Mouse (Mus musculus): ENCODE measurements around the gene AL732309.1. TPM values are rescaled to one million over a fixed set of nuclear protein-coding genes. Genes with fewer than 3 reads are reported as not detected.

AL732309.1 gene
- total and polyA plus RNA-seq, 3 experiments = 4.8 to 11.5 TPM; not detected in 1

GRCm38 (mm10) chr2:25231038-25231437 lies 15.6 kb downstream of the AL732309.1 start:
- H3K79me2 ChIP-seq (ENCODE audit: control insufficient read depth, insufficient read depth, low read length, poor library complexity) = no peaks in the 10 kb centered on the region; the same call in 1 of the 2 replicates
- H3K27me3 ChIP-seq (ENCODE audit: control insufficient read depth in 1 of 2, insufficient read depth in 2 of 2, low read length in 2 of 2) = no peaks in the 10 kb centered on the region
- DNase-seq (ENCODE audit: low read depth, low spot score) = no peak
- H3K9me3 ChIP-seq (replicated peaks; ENCODE audit: insufficient read depth, low read length) = no peaks in the 10 kb centered on the region
- TF ChIP-seq POLR2A (IDR thresholded peaks at IDR 0.05; ENCODE audit: control insufficient read depth in 1 of 2, insufficient read depth in 1 of 2, low read depth in 1 of 2, low read length in 2 of 2, poor library complexity in 1 of 2) = no peak
- TF ChIP-seq POLR2AphosphoS5 (IDR thresholded peaks at IDR 0.05; ENCODE audit: borderline replicate concordance, low read depth, low read length) = no peak
- TF ChIP-seq MXI1 (IDR thresholded peaks at IDR 0.05; ENCODE audit: low read depth, low read length) = no peak
- no peak for TF ChIP-seq SIN3A (IDR thresholded peaks at IDR 0.05; ENCODE audit: low read length)
- no peak for TF ChIP-seq ZNF384 (IDR thresholded peaks at IDR 0.05; ENCODE audit: low read depth, low read length)
- no peak for TF ChIP-seq UBTF (IDR thresholded peaks at IDR 0.05; ENCODE audit: borderline replicate concordance, insufficient read depth, low read depth, low read length)
- TF ChIP-seq NRF1 (IDR thresholded peaks at IDR 0.05; ENCODE audit: insufficient read depth, low read depth, low read length, poor library complexity, severe bottlenecking) = no peak
- no peak for TF ChIP-seq MAX (IDR thresholded peaks at IDR 0.05; ENCODE audit: low read length)
- no peak overlapping the region for H3K9ac ChIP-seq (ENCODE audit: control insufficient read depth, low read depth, low read length, poor library complexity, severe bottlenecking)
- H3K4me1 ChIP-seq (ENCODE audit: control insufficient read depth in 1 of 2, insufficient read depth in 2 of 2, low read length in 2 of 2) = peaks cover 9 to 28% of the 10 kb centered on the region in 2 experiments
- H3K36me3 ChIP-seq (ENCODE audit: control insufficient read depth in 1 of 2, insufficient read depth in 2 of 2, low read length in 2 of 2) = peaks cover 0 to 8% of the 10 kb centered on the region in 2 experiments; a peak in 2 of 4 replicates
- H3K4me3 ChIP-seq (ENCODE audit: control insufficient read depth in 1 of 2, insufficient read depth in 1 of 2, low read depth in 2 of 2, low read length in 2 of 2) = no peak overlapping the region
- H3K27ac ChIP-seq (ENCODE audit: control insufficient read depth, low read depth, low read length) = no peak overlapping the region

- no peaks in the 10 kb centered on the region; the same call in 1 of the 2 replicates for H3K79me2 ChIP-seq (ENCODE audit: control insufficient read depth, insufficient read depth, low read length, poor library complexity)
- H3K4me3 ChIP-seq (ENCODE audit: control insufficient read depth in 1 of 2, insufficient read depth in 1 of 2, low read depth in 2 of 2, low read length in 2 of 2) = no peak overlapping the region
- no peak overlapping the region for H3K27ac ChIP-seq (ENCODE audit: control insufficient read depth, low read depth, low read length)
- no peak overlapping the region for H3K9ac ChIP-seq (ENCODE audit: control insufficient read depth, low read depth, low read length, poor library complexity, severe bottlenecking)
- TF ChIP-seq CHD1 (IDR thresholded peaks at IDR 0.05; ENCODE audit: low read depth, low read length) (no peak), TBP (IDR thresholded peaks at IDR 0.05; ENCODE audit: low read depth, low read length) (no peak), SIN3A (IDR thresholded peaks at IDR 0.05; ENCODE audit: low read length) (no peak), USF2 (IDR thresholded peaks at IDR 0.05; ENCODE audit: borderline replicate concordance in 1 of 2, insufficient read depth in 1 of 2, low read depth in 1 of 2, low read length in 2 of 2) (no peak), EP300 (IDR thresholded peaks at IDR 0.05; ENCODE audit: low read depth in 1 of 2, low read length in 2 of 2) (no peak), USF1 (IDR thresholded peaks at IDR 0.05; ENCODE audit: low read depth, low read length) (no peak)
- H3K36me3 ChIP-seq (ENCODE audit: control insufficient read depth in 1 of 2, insufficient read depth in 2 of 2, low read length in 2 of 2) = peaks cover 0 to 12% of the 10 kb centered on the region in 2 experiments; a peak in 2 of 4 replicates
- H3K27me3 ChIP-seq (ENCODE audit: control insufficient read depth in 1 of 2, insufficient read depth in 2 of 2, low read length in 2 of 2) = no peaks in the 10 kb centered on the region
- peaks cover 11 to 32% of the 10 kb centered on the region in 2 experiments for H3K4me1 ChIP-seq (ENCODE audit: control insufficient read depth in 1 of 2, insufficient read depth in 2 of 2, low read length in 2 of 2)
- H3K9me3 ChIP-seq (replicated peaks; ENCODE audit: insufficient read depth, low read length) = no peaks in the 10 kb centered on the region
- DNase-seq (ENCODE audit: low read depth, low spot score) = no peak
These were observed 16.1 kb downstream of the AL732309.1 start for GRCm38 (mm10) chr2:25230581-25230980.

DNA sequence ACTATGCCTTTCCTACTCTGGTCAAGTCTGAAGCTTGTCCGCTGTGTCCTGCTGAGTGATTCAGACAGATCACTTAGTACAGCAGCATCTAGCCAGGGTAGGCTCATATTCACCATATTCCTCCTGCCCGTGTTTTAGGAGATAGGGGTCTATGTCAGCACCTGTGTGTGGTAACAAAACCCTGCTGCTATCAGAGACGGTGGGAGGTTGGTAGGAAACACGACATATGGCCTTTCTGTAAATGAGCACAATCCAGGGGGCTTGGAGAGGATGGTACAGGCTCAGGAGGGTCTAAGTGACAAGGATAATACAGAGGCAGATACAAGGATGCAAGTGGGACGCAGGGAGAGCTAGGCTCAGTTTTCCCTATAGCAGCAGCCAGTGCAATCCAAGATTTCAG lies 17.1 kb downstream of the AL732309.1 start:
- DNase-seq (ENCODE audit: low read depth, low spot score) = no peak
- Histone ChIP-seq H3K27me3 (ENCODE audit: control insufficient read depth in 1 of 2, insufficient read depth in 2 of 2, low read length in 2 of 2) (no peaks in the 10 kb centered on the region), H3K9ac (ENCODE audit: control insufficient read depth, low read depth, low read length, poor library complexity, severe bottlenecking) (no peak overlapping the region), H3K27ac (ENCODE audit: control insufficient read depth, low read depth, low read length) (no peak overlapping the region), H3K79me2 (ENCODE audit: control insufficient read depth, insufficient read depth, low read length, poor library complexity) (peaks cover 4% of the 10 kb centered on the region; the same call in 1 of the 2 replicates), H3K4me3 (ENCODE audit: control insufficient read depth in 1 of 2, insufficient read depth in 1 of 2, low read depth in 2 of 2, low read length in 2 of 2) (no peak overlapping the region), H3K36me3 (ENCODE audit: control insufficient read depth in 1 of 2, insufficient read depth in 2 of 2, low read length in 2 of 2) (peaks cover 0 to 14% of the 10 kb centered on the region in 2 experiments; a peak in 2 of 4 replicates), H3K4me1 (ENCODE audit: control insufficient read depth in 1 of 2, insufficient read depth in 2 of 2, low read length in 2 of 2) (peaks cover 12 to 35% of the 10 kb centered on the region in 2 experiments), H3K9me3 (replicated peaks; ENCODE audit: insufficient read depth, low read length) (no peaks in the 10 kb centered on the region)
- TF ChIP-seq ELF1 (IDR thresholded peaks at IDR 0.05; ENCODE audit: low read depth, low read length) = no peak
- no peak for TF ChIP-seq ZMIZ1 (IDR thresholded peaks at IDR 0.05; ENCODE audit: low read depth, low read length)
- TF ChIP-seq SMC3 (IDR thresholded peaks at IDR 0.05; ENCODE audit: low read depth, low read length) = no peak
- TF ChIP-seq SIN3A (IDR thresholded peaks at IDR 0.05; ENCODE audit: low read length) = no peak
- no peak for TF ChIP-seq CHD2 (IDR thresholded peaks at IDR 0.05; ENCODE audit: low read length)
- no peak for TF ChIP-seq NRF1 (IDR thresholded peaks at IDR 0.05; ENCODE audit: insufficient read depth, low read depth, low read length, poor library complexity, severe bottlenecking)
- no peak for TF ChIP-seq TAL1 (IDR thresholded peaks at IDR 0.05; ENCODE audit: low read length)
- TF ChIP-seq MYC (IDR thresholded peaks at IDR 0.05; ENCODE audit: low read depth, low read length) = no peak
- no peak for TF ChIP-seq RCOR1 (IDR thresholded peaks at IDR 0.05; ENCODE audit: low read depth, low read length)
- no peak for TF ChIP-seq POLR2AphosphoS2 (IDR thresholded peaks at IDR 0.05; ENCODE audit: low read length)
- no peak for TF ChIP-seq E2F4 (IDR thresholded peaks at IDR 0.05; ENCODE audit: borderline replicate concordance, low read depth, low read length)
- no peak for TF ChIP-seq ZKSCAN1 (IDR thresholded peaks at IDR 0.05; ENCODE audit: low read depth, low read length)
- no peak for TF ChIP-seq MEF2A (IDR thresholded peaks at IDR 0.05; ENCODE audit: extremely low read depth, insufficient replicate concordance, low read depth, low read length, poor library complexity, severe bottlenecking)
- TF ChIP-seq TCF12 (IDR thresholded peaks at IDR 0.05; ENCODE audit: low read depth, low read length) = no peak
- no peak for TF ChIP-seq UBTF (IDR thresholded peaks at IDR 0.05; ENCODE audit: borderline replicate concordance, insufficient read depth, low read depth, low read length)
- no peak for TF ChIP-seq POLR2AphosphoS5 (IDR thresholded peaks at IDR 0.05; ENCODE audit: borderline replicate concordance, low read depth, low read length)
